Mouse (Mus musculus): ENCODE data around the gene Pkig. TPM values are rescaled to one million over a fixed set of nuclear protein-coding genes. Genes with fewer than 3 reads are reported as not detected.
A peak's percentile ranks its signal among the peaks of the same experiment; 100 is the strongest.

The Pkig gene
- polyA plus RNA-seq, 1 experiment, result 138 TPM

- Histone ChIP-seq H3K4me1 (ENCODE audit: control insufficient read depth, insufficient read depth, insufficient read length) (peaks cover 13% of the 10 kb centered on the region), H3K27me3 (ENCODE audit: control insufficient read depth, insufficient read depth, low read length) (no peaks in the 10 kb centered on the region), H3K36me3 (ENCODE audit: control insufficient read depth, insufficient read depth, low read length) (no peaks in the 10 kb centered on the region), H3K4me3 (ENCODE audit: extremely low read depth, insufficient read depth, insufficient read length) (no peak overlapping the region), H3K27ac (ENCODE audit: insufficient read depth, low read length) (0 out of 2 replicates have a peak overlapping the region, but pooled peaks have one; percentile 6)
- 47% methylated on average over 6 of the region's 6 CpGs for WGBS
- DNase-seq (ENCODE audit: low read depth in 1 of 2, low spot score in 2 of 2), result no peak
- no peak for TF ChIP-seq CTCF (IDR thresholded peaks at IDR 0.05; ENCODE audit: extremely low read depth, insufficient read depth, insufficient read length, insufficient replicate concordance)
- TF ChIP-seq POLR2A (IDR thresholded peaks at IDR 0.05; ENCODE audit: low read depth, low read length), result no peak
Measured at GRCm38 (mm10) chr2:163743357-163743756, 85.2 kb downstream of the Pkig start.

- no peak overlapping the region for H3K4me3 ChIP-seq (ENCODE audit: extremely low read depth, insufficient read depth, insufficient read length)
- TF ChIP-seq CTCF (IDR thresholded peaks at IDR 0.05; ENCODE audit: extremely low read depth, insufficient read depth, insufficient read length, insufficient replicate concordance) (no peak), POLR2A (IDR thresholded peaks at IDR 0.05; ENCODE audit: low read depth, low read length) (no peak)
- H3K27ac ChIP-seq (ENCODE audit: insufficient read depth, low read length), result peak overlapping the region; percentile 4; the same call in 1 of the 2 replicates
- WGBS, result 13% methylated on average over 10 of the region's 10 CpGs
- peak; percentile 14 to 19 for DNase-seq (ENCODE audit: low read depth in 1 of 2, low spot score in 2 of 2)
- H3K36me3 ChIP-seq (ENCODE audit: control insufficient read depth, insufficient read depth, low read length), result no peaks in the 10 kb centered on the region
- peaks cover 16% of the 10 kb centered on the region for H3K4me1 ChIP-seq (ENCODE audit: control insufficient read depth, insufficient read depth, insufficient read length)
- H3K27me3 ChIP-seq (ENCODE audit: control insufficient read depth, insufficient read depth, low read length), result no peaks in the 10 kb centered on the region
Measured at GRCm38 (mm10) chr2:163744801-163745570, 86.8 kb downstream of the Pkig start.

DNA sequence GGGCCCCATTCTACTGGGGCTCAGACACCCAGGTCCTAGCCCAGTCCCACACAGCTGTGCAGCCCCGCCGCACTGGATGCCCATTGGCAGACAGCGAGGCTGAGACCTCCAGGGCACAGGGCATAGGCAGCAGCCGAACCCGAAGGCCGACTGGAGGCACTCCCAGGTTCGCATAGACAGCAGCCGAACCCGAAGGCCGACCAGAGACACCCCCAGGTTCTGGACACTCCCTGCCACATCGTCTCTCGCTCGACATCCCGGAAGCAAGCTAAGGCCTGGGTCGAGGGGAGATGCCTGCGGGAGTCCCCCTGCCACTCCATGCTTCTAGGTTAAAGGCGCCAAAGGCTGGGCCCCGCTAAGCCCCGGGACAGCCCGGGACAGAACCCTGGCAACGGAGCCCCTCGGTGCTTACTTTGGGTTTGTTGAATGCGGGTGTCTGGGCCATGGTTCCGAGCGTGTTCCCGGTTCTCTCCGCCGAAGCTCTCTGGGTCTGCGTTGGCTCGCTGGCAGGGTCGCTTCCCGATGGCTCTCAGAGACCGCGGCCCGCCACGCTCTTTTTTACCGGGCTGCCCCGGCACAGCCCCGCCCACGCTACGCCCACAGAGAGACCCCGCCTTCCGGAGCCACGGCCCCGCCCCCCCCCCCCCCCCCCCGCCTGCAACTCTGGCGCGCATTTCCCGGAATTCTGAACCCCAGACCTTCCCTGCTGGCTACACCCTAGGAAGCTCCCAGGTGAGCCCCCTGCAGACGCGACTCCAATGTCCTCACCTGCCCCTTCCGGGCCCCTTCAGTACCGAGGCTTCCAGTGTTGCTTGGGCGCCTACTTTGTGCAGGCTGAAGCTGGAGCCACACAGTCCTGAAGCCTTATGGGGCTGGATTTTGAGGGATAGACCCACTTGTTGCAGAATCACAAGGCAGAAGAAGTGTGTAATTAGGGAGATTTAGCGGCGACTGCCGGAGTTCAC lies 91.7 kb downstream of the Pkig start, which contains the start of gene Ada:
Gene Ada, minus strand, starts transcription at position 593 of the 965 bp plus-strand sequence.
- Histone ChIP-seq H3K27ac (ENCODE audit: insufficient read depth, low read length) (no peak within 1 kb of the TSS), H3K27me3 (ENCODE audit: control insufficient read depth, insufficient read depth, low read length) (no peaks in the 10 kb centered on the region), H3K36me3 (ENCODE audit: control insufficient read depth, insufficient read depth, low read length) (no peaks in the 10 kb centered on the region), H3K4me3 (ENCODE audit: extremely low read depth, insufficient read depth, insufficient read length) (peak within 1 kb of the TSS; percentile 66), H3K4me1 (ENCODE audit: control insufficient read depth, insufficient read depth, insufficient read length) (peaks cover 12% of the 10 kb centered on the region)
- peak in 1 of 2 experiments; percentile 61 for DNase-seq (ENCODE audit: low read depth in 1 of 2, low spot score in 2 of 2)
- TF ChIP-seq CTCF (IDR thresholded peaks at IDR 0.05; ENCODE audit: extremely low read depth, insufficient read depth, insufficient read length, insufficient replicate concordance), result no peak
- no peak for TF ChIP-seq POLR2A (IDR thresholded peaks at IDR 0.05; ENCODE audit: low read depth, low read length)
- WGBS, result 1% methylated on average over 57 of the region's 57 CpGs

GRCm38 (mm10) chr2:163754228-163754627 lies 96.0 kb downstream of the Pkig start:
- 47% methylated on average over 5 of the region's 5 CpGs for WGBS
- H3K27me3 ChIP-seq (ENCODE audit: control insufficient read depth, insufficient read depth, low read length), result no peaks in the 10 kb centered on the region
- DNase-seq (ENCODE audit: low read depth in 1 of 2, low spot score in 2 of 2), result no peak
- peaks cover 3% of the 10 kb centered on the region; the same call in 1 of the 2 replicates for H3K4me1 ChIP-seq (ENCODE audit: control insufficient read depth, insufficient read depth, insufficient read length)
- TF ChIP-seq CTCF (IDR thresholded peaks at IDR 0.05; ENCODE audit: extremely low read depth, insufficient read depth, insufficient read length, insufficient replicate concordance) (no peak), POLR2A (IDR thresholded peaks at IDR 0.05; ENCODE audit: low read depth, low read length) (no peak)
- H3K36me3 ChIP-seq (ENCODE audit: control insufficient read depth, insufficient read depth, low read length), result no peaks in the 10 kb centered on the region
- no peak overlapping the region for H3K27ac ChIP-seq (ENCODE audit: insufficient read depth, low read length)
- no peak overlapping the region for H3K4me3 ChIP-seq (ENCODE audit: extremely low read depth, insufficient read depth, insufficient read length)

DNA sequence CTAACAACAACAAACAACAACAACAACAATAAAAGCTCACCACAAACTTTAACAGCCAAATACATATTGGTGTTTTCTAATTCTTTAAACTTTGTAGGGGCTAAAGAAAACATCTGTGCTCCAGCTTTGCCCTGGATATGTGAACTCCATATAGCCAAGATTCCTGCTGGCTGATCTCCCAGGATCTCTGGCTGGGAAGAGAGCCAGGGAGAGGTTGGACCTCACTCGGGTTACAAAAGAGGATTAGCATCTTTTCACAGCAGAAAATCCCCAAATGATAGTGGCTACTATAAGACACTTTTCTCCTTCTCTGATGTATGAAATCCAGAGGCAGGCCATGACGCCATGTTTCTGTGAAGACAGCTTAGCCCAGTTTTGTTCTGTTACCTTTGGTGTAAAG lies 98.5 kb downstream of the Pkig start:
- DNase-seq (ENCODE audit: low read depth in 1 of 2, low spot score in 2 of 2), result no peak
- no peaks in the 10 kb centered on the region for H3K36me3 ChIP-seq (ENCODE audit: control insufficient read depth, insufficient read depth, low read length)

GRCm38 (mm10) chr2:163758146-163758545 lies 100.0 kb downstream of the Pkig start:
- WGBS, result 90% methylated on average over 2 of the region's 2 CpGs
- DNase-seq (ENCODE audit: low read depth in 1 of 2, low spot score in 2 of 2), result no peak
- Histone ChIP-seq H3K36me3 (ENCODE audit: control insufficient read depth, insufficient read depth, low read length) (no peaks in the 10 kb centered on the region), H3K27ac (ENCODE audit: insufficient read depth, low read length) (no peak overlapping the region), H3K4me3 (ENCODE audit: extremely low read depth, insufficient read depth, insufficient read length) (no peak overlapping the region), H3K27me3 (ENCODE audit: control insufficient read depth, insufficient read depth, low read length) (no peaks in the 10 kb centered on the region), H3K4me1 (ENCODE audit: control insufficient read depth, insufficient read depth, insufficient read length) (no peaks in the 10 kb centered on the region)
- TF ChIP-seq CTCF (IDR thresholded peaks at IDR 0.05; ENCODE audit: extremely low read depth, insufficient read depth, insufficient read length, insufficient replicate concordance) (no peak), POLR2A (IDR thresholded peaks at IDR 0.05; ENCODE audit: low read depth, low read length) (no peak)

More for the DNA sequence above, 98.5 kb downstream of the Pkig start:
- no peaks in the 10 kb centered on the region for H3K27me3 ChIP-seq (ENCODE audit: control insufficient read depth, insufficient read depth, low read length)
- 81% methylated on average over 2 of the region's 2 CpGs for WGBS
- H3K4me1 ChIP-seq (ENCODE audit: control insufficient read depth, insufficient read depth, insufficient read length), result no peaks in the 10 kb centered on the region
- H3K4me3 ChIP-seq (ENCODE audit: extremely low read depth, insufficient read depth, insufficient read length), result no peak overlapping the region
- no peak overlapping the region for H3K27ac ChIP-seq (ENCODE audit: insufficient read depth, low read length)
- no peak for TF ChIP-seq CTCF (IDR thresholded peaks at IDR 0.05; ENCODE audit: extremely low read depth, insufficient read depth, insufficient read length, insufficient replicate concordance)
- no peak for TF ChIP-seq POLR2A (IDR thresholded peaks at IDR 0.05; ENCODE audit: low read depth, low read length)
